Mouse (Mus musculus): ENCODE measurements around the gene Bspry. TPM values are rescaled to one million over a fixed set of nuclear protein-coding genes. Genes with fewer than 3 reads are reported as not detected.
A peak's percentile ranks its signal among the peaks of the same experiment; 100 is the strongest.

Gene Bspry
- polyA plus RNA-seq, 1 experiment = 1.1 TPM

DNA sequence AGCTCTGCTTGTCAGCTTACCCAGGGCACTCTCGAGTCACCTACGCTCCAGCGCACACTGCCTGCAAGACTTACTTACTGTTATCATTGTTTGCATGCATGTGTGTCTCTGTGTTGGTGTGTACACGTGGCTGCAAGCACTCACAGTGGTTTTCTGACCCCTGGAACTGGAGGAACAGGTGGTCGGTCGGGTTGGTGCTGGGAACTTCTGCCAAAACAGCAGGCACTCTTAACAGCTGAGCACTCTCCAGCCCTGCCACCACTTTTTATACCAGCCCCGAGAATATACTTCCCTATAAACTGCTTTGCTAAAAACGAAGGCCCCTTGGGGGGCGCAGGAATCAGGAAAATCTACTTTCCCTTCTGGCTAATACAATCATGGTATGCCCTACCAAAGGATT lies 14.4 kb downstream of the Bspry start:
- Histone ChIP-seq H3K27me3 (ENCODE audit: control insufficient read depth, insufficient read depth, insufficient read length) (no peaks in the 10 kb centered on the region), H3K4me3 (no peak overlapping the region), H3ac (ENCODE audit: control insufficient read depth, insufficient read length) (no peak overlapping the region), H3K79me2 (ENCODE audit: control insufficient read depth, insufficient read depth) (no peaks in the 10 kb centered on the region), H3K4me2 (ENCODE audit: low read depth) (peak overlapping the region; percentile 5), H3K36me3 (ENCODE audit: control insufficient read depth, insufficient read depth) (no peaks in the 10 kb centered on the region)
- TF ChIP-seq MAX (IDR thresholded peaks at IDR 0.05; ENCODE audit: low read depth) (no peak), MYOD1 (IDR thresholded peaks at IDR 0.05; ENCODE audit: control insufficient read depth in 1 of 3, insufficient read length in 2 of 3, low read depth in 2 of 3) (peak in 1 of 3 experiments; percentile 66), TCF12 (IDR thresholded peaks at IDR 0.05; ENCODE audit: insufficient read depth, poor library complexity, severe bottlenecking) (peak; percentile 77), E2F4 (IDR thresholded peaks at IDR 0.05; ENCODE audit: insufficient read depth) (no peak), MYOG (IDR thresholded peaks at IDR 0.05; ENCODE audit: control insufficient read depth in 1 of 3, insufficient read depth in 1 of 3, insufficient read length in 2 of 3, low read depth in 2 of 3) (peak in 1 of 3 experiments; percentile 87)

DNA sequence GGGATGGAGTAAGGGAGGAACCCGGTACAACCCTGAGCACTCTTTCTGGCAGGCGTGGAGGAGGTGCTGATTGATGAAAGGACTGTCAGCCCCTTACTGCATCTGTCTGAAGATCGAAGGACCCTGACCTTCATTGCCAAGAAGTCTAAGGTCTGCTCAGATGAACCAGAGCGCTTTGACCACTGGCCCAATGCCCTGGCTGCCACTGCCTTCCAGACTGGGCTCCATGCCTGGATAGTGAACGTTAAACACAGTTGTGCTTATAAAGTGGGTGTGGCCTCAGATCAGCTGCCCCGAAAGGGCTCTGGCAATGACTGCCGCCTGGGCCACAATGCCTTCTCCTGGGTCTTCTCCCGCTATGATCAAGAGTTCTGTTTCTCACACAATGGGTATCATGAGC lies 16.1 kb downstream of the Bspry start:
- Histone ChIP-seq H3K36me3 (ENCODE audit: control insufficient read depth, insufficient read depth) (no peaks in the 10 kb centered on the region), H3K4me3 (no peak overlapping the region), H3K4me2 (ENCODE audit: low read depth) (peak overlapping the region; percentile 34), H3ac (ENCODE audit: control insufficient read depth, insufficient read length) (no peak overlapping the region), H3K27me3 (ENCODE audit: control insufficient read depth, insufficient read depth, insufficient read length) (no peaks in the 10 kb centered on the region), H3K79me2 (ENCODE audit: control insufficient read depth, insufficient read depth) (no peaks in the 10 kb centered on the region)
- no peak for TF ChIP-seq USF1 (IDR thresholded peaks at IDR 0.05; ENCODE audit: low read depth)
- TF ChIP-seq MYOG (IDR thresholded peaks at IDR 0.05; ENCODE audit: control insufficient read depth in 1 of 3, insufficient read depth in 1 of 3, insufficient read length in 2 of 3, low read depth in 2 of 3) = peak in 1 of 3 experiments; percentile 34

DNA sequence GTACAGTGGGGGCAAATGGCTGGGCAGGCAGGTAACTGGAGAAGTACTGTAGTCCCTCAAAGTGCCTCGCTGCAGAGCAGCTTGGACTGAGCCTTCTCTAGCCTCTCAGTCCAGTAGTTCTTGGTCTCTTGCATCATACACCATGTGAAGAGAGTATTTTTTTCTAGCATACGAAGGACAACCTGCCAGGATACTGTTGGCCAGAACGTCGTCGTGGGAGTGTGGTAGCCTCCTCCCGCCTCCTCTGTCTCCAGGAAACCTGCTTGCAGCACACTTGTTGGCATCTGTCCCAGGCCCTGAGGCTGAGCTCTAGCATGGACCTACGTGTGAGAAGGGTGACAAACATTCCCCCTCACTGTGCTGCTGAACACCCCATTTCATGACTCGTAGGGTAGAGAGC lies 17.0 kb downstream of the Bspry start:
- Histone ChIP-seq H3ac (ENCODE audit: control insufficient read depth, insufficient read length) (no peak overlapping the region), H3K36me3 (ENCODE audit: control insufficient read depth, insufficient read depth) (no peaks in the 10 kb centered on the region), H3K27me3 (ENCODE audit: control insufficient read depth, insufficient read depth, insufficient read length) (no peaks in the 10 kb centered on the region), H3K79me2 (ENCODE audit: control insufficient read depth, insufficient read depth) (no peaks in the 10 kb centered on the region), H3K4me3 (no peak overlapping the region), H3K4me2 (ENCODE audit: low read depth) (peak overlapping the region; percentile 34)
- peak; percentile 61 for TF ChIP-seq MAX (IDR thresholded peaks at IDR 0.05; ENCODE audit: low read depth)
- no peak for TF ChIP-seq USF1 (IDR thresholded peaks at IDR 0.05; ENCODE audit: low read depth)
- no peak for TF ChIP-seq SRF (IDR thresholded peaks at IDR 0.05; ENCODE audit: control insufficient read depth, insufficient read length, low read depth)
- peak; percentile 73; the same call in 1 of the 2 replicates for TF ChIP-seq CEBPB (IDR thresholded peaks at IDR 0.05; ENCODE audit: insufficient read depth, poor library complexity, severe bottlenecking)
- no peak for TF ChIP-seq POLR2A (IDR thresholded peaks at IDR 0.05; ENCODE audit: insufficient read length, low read depth)
- no peak for TF ChIP-seq MYOG (IDR thresholded peaks at IDR 0.05; ENCODE audit: control insufficient read depth in 1 of 3, insufficient read depth in 1 of 3, insufficient read length in 2 of 3, low read depth in 2 of 3)
- TF ChIP-seq POLR2AphosphoS2 (IDR thresholded peaks at IDR 0.05; ENCODE audit: insufficient read length, low read depth) = no peak

DNA sequence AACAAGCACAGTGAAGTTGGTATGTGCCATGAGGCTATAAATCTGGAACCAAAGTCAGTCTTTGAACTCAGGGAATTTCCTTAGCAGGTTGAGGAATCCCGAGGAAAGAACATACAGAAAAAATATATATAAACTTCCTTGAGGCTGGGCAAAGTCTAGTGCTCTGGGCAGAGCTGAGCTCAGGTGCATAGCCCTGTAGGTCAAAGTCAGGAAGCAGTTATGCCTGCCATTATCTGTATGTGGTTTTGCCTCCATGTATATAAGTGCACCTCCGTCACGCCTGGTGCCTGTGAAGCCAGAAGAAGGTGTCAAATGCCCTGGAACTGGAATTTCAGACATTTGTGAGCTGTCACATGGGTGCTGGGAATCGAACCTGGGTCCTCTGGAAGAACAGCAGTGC lies 20.9 kb downstream of the Bspry start:
- H3K27me3 ChIP-seq (ENCODE audit: control insufficient read depth, insufficient read depth, insufficient read length) = no peaks in the 10 kb centered on the region
- no peak for TF ChIP-seq USF1 (IDR thresholded peaks at IDR 0.05; ENCODE audit: low read depth)
- no peak for TF ChIP-seq MAX (IDR thresholded peaks at IDR 0.05; ENCODE audit: low read depth)
- no peak for TF ChIP-seq TCF3 (IDR thresholded peaks at IDR 0.05; ENCODE audit: insufficient read length, low read depth)
- TF ChIP-seq CEBPB (IDR thresholded peaks at IDR 0.05; ENCODE audit: insufficient read depth, poor library complexity, severe bottlenecking) = no peak
- TF ChIP-seq MYOD1 (IDR thresholded peaks at IDR 0.05; ENCODE audit: control insufficient read depth in 1 of 3, insufficient read length in 2 of 3, low read depth in 2 of 3) = no peak
- TF ChIP-seq POLR2AphosphoS2 (IDR thresholded peaks at IDR 0.05; ENCODE audit: insufficient read length, low read depth) = no peak
- no peak for TF ChIP-seq E2F4 (IDR thresholded peaks at IDR 0.05; ENCODE audit: insufficient read depth)
- TF ChIP-seq MYOG (IDR thresholded peaks at IDR 0.05; ENCODE audit: control insufficient read depth in 1 of 3, insufficient read depth in 1 of 3, insufficient read length in 2 of 3, low read depth in 2 of 3) = no peak
- TF ChIP-seq SRF (IDR thresholded peaks at IDR 0.05; ENCODE audit: control insufficient read depth, insufficient read length, low read depth) = no peak
- TF ChIP-seq REST (IDR thresholded peaks at IDR 0.05; ENCODE audit: insufficient read depth, insufficient read length) = no peak
- no peak for TF ChIP-seq POLR2A (IDR thresholded peaks at IDR 0.05; ENCODE audit: insufficient read length, low read depth)
- TF ChIP-seq TCF12 (IDR thresholded peaks at IDR 0.05; ENCODE audit: insufficient read depth, poor library complexity, severe bottlenecking) = no peak
- H3ac ChIP-seq (ENCODE audit: control insufficient read depth, insufficient read length) = no peak overlapping the region
- H3K79me2 ChIP-seq (ENCODE audit: control insufficient read depth, insufficient read depth) = no peaks in the 10 kb centered on the region
- H3K4me3 ChIP-seq = peak overlapping the region; percentile 43
- H3K4me2 ChIP-seq (ENCODE audit: low read depth) = peak overlapping the region; percentile 74
- H3K36me3 ChIP-seq (ENCODE audit: control insufficient read depth, insufficient read depth) = no peaks in the 10 kb centered on the region

DNA sequence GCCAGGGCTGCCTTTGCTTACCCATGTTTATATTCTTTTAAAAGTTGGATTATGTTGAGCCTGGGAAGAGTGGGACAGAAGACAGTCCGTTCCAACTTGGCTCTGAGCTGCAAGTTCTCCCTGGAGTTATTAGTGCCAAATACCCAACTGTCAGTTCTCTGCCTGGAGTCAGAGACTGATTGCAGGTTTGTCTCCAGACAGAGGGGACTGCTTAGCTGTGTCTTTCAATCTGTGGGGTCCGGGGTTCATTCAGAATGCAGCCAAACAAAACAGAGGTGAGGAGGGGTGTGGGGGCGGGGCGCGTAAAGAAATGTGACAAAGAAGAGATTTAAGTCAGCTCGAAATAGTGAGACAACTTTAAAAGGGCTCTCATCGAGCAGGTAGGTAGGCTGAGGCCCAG lies 21.7 kb downstream of the Bspry start:
- Histone ChIP-seq H3K79me2 (ENCODE audit: control insufficient read depth, insufficient read depth) (no peaks in the 10 kb centered on the region), H3K36me3 (ENCODE audit: control insufficient read depth, insufficient read depth) (no peaks in the 10 kb centered on the region), H3ac (ENCODE audit: control insufficient read depth, insufficient read length) (peak overlapping the region; percentile 17), H3K4me2 (ENCODE audit: low read depth) (peak overlapping the region; percentile 74), H3K27me3 (ENCODE audit: control insufficient read depth, insufficient read depth, insufficient read length) (no peaks in the 10 kb centered on the region), H3K4me3 (peak overlapping the region; percentile 43)
- TF ChIP-seq REST (IDR thresholded peaks at IDR 0.05; ENCODE audit: insufficient read depth, insufficient read length) = no peak
- TF ChIP-seq TCF12 (IDR thresholded peaks at IDR 0.05; ENCODE audit: insufficient read depth, poor library complexity, severe bottlenecking) = no peak
- TF ChIP-seq POLR2AphosphoS2 (IDR thresholded peaks at IDR 0.05; ENCODE audit: insufficient read length, low read depth) = no peak
- no peak for TF ChIP-seq MYOD1 (IDR thresholded peaks at IDR 0.05; ENCODE audit: control insufficient read depth in 1 of 3, insufficient read length in 2 of 3, low read depth in 2 of 3)
- TF ChIP-seq MYOG (IDR thresholded peaks at IDR 0.05; ENCODE audit: control insufficient read depth in 1 of 3, insufficient read depth in 1 of 3, insufficient read length in 2 of 3, low read depth in 2 of 3) = no peak
- no peak for TF ChIP-seq CEBPB (IDR thresholded peaks at IDR 0.05; ENCODE audit: insufficient read depth, poor library complexity, severe bottlenecking)
- no peak for TF ChIP-seq USF1 (IDR thresholded peaks at IDR 0.05; ENCODE audit: low read depth)
- TF ChIP-seq MAX (IDR thresholded peaks at IDR 0.05; ENCODE audit: low read depth) = no peak
- no peak for TF ChIP-seq E2F4 (IDR thresholded peaks at IDR 0.05; ENCODE audit: insufficient read depth)
- no peak for TF ChIP-seq SRF (IDR thresholded peaks at IDR 0.05; ENCODE audit: control insufficient read depth, insufficient read length, low read depth)
- no peak for TF ChIP-seq TCF3 (IDR thresholded peaks at IDR 0.05; ENCODE audit: insufficient read length, low read depth)
- TF ChIP-seq POLR2A (IDR thresholded peaks at IDR 0.05; ENCODE audit: insufficient read length, low read depth) = no peak

All from myocyte (in vitro differentiated cells).